Mouse (Mus musculus): Measurements from ENCODE around the gene Ablim1. TPM values are rescaled to one million over a fixed set of nuclear protein-coding genes. Genes with fewer than 3 reads are reported as not detected.

Gene Ablim1
- polyA plus RNA-seq, 1 experiment from 2014 or later, result 0.46 TPM

DNA sequence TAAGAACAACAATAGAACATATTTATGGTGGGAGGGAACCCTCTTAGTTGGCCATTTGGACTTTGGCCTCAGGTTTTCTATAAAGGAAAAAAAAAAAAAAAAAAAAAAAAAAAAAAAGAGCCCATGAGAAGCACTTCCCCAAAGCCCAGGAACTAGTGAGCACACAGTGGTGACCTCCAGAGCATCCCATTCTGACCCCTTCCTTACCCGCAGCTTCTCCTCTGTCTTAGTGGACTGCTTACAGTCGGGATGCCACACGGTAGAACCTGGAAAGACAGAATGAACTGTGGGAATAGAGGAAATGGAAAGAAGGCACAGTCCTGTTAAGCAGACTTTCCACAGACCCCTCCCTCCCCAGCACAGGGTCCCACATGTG is 235.1 kb downstream of the Ablim1 start:
- Histone ChIP-seq H3K4me3 (ENCODE audit: inconsistent target) (no peak overlapping the region), H3K79me2 (ENCODE audit: inconsistent target) (no peaks in the 10 kb centered on the region), H3K27ac (no peak overlapping the region), H3K36me3 (ENCODE audit: inconsistent target) (no peaks in the 10 kb centered on the region)
- WGBS (ENCODE audit: missing documents), result 38% methylated on average over 3 of the region's 3 CpGs

DNA sequence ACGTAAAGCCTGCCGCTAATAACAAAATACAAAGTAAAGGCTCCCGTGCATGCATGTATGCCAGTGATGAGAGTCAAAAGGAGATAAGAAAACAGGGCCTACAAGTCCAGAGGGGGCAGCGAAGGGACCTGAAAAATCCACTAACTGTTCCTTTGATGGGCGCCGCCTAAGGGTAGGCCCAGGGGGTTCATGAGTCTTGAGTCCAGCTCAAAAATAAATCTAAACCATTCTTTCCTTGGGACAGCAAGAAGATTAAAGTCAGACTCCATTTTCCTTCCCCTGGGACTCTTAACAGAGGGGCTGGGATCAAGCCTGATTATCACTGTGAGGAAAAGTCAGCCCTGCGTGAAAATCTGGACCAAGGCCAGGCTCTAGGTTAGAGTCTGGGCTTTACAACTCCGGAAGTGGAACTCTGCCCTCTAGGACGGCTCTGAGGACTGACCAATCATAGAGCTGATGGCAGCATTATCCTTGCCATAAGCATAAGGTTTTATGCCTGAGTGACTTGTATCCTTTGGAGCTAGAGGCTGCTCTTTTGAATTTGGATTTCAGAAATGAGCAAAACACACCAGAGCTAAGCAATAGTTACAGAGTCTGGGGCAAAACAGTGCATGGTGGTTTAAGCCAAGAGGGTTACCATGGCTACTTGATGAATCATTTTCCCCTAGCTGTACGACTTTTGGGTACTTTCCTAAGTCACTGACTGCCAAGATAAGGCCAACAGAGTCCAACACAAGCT is 235.7 kb downstream of the Ablim1 start:
- no peaks in the 10 kb centered on the region for H3K79me2 ChIP-seq (ENCODE audit: inconsistent target)
- 72% methylated on average over 10 of the region's 10 CpGs for WGBS (ENCODE audit: missing documents)
- no peaks in the 10 kb centered on the region for H3K36me3 ChIP-seq (ENCODE audit: inconsistent target)
- no peak overlapping the region for H3K4me3 ChIP-seq (ENCODE audit: inconsistent target)
- H3K27ac ChIP-seq, result no peak overlapping the region

DNA sequence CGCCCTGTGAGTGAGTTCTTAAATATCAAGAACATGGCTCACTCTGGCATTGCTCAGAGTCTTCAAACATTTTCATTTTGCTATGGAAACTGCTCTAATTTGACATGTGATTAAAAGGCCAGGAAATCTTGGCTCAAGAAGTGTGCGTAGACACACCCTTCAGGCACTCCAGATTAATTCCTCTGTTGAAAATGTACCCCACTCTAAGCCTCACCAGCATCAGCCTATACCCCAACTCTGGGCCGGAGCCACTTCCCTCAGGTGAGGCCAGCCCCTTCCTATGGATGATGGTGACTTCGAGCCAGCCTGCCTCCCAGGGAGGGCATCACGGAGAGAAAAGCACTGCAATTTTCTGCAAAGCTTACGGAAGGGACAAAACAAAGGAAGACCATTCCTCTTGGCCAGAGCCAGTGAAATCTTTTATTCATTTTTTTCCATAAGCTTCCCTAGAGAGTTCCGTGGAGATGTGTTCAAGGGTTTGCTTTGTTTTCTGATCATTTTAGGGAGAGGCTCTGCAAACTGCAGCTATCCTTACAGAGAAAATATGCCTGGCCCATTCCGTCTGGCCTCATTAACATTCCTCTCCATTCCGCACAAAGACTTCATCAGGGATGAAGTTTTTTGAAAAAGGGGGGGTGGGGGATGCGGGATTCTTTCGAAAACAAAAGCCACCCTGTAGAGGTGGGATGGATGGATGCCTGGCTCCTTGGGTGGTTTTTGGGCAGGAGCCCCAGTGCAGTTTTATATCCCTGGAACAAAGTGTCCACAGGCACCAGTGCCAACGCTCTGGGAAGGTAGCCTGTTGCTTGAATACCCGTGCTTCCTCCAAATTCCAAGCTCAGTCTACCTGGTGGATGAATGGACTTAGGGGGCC is 236.7 kb downstream of the Ablim1 start:
- no peak overlapping the region for H3K4me3 ChIP-seq (ENCODE audit: inconsistent target)
- no peaks in the 10 kb centered on the region for H3K36me3 ChIP-seq (ENCODE audit: inconsistent target)
- no peaks in the 10 kb centered on the region for H3K79me2 ChIP-seq (ENCODE audit: inconsistent target)
- WGBS (ENCODE audit: missing documents), result 94% methylated on average over 13 of the region's 13 CpGs
- H3K27ac ChIP-seq, result no peak overlapping the region

DNA sequence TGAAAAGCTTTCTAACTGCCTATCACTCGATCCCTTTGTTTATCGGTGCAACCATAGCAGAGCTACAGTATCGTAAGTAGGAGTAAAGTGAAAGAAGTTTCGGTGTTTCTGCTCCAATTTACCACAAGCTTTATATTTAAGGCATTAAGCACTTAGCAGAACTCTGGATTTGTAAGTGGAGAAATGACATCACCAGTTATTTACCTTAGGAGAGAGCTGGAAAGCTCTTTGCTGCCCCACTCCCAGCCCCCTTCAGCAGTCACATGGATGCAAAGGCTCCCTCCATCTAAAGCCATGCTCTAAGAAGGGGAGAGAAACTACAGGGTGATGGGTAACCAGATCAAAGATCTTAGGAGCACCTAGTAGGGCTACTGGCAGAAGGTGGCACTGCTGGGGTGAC is 241.3 kb downstream of the Ablim1 start:
- Histone ChIP-seq H3K4me3 (ENCODE audit: inconsistent target) (no peak overlapping the region), H3K79me2 (ENCODE audit: inconsistent target) (no peaks in the 10 kb centered on the region), H3K36me3 (ENCODE audit: inconsistent target) (no peaks in the 10 kb centered on the region), H3K27ac (no peak overlapping the region)
- 71% methylated on average over 4 of the region's 4 CpGs for WGBS (ENCODE audit: missing documents)

DNA sequence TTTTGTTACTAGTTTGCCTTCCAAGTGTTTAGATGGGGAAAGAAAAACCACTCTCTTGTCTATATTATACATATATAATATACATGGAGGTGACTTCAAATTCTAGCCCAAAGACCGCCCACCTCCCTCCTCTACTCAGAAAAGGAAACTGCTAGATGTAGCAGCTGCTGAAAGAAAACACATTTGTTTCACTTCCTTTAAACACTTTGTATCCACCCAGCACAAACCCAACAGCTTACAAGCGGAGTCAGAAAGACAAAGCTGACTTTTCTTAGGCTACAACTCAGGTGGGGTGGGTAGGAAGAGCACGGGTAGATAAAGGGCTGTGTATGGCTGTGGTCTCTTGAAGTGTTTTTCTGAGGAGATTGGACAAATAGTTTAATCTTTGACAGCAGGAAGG is 242.0 kb downstream of the Ablim1 start:
- Histone ChIP-seq H3K4me3 (ENCODE audit: inconsistent target) (no peak overlapping the region), H3K27ac (no peak overlapping the region), H3K36me3 (ENCODE audit: inconsistent target) (no peaks in the 10 kb centered on the region), H3K79me2 (ENCODE audit: inconsistent target) (no peaks in the 10 kb centered on the region)
- WGBS (ENCODE audit: missing documents), result 16% methylated on average over 3 of the region's 3 CpGs

DNA sequence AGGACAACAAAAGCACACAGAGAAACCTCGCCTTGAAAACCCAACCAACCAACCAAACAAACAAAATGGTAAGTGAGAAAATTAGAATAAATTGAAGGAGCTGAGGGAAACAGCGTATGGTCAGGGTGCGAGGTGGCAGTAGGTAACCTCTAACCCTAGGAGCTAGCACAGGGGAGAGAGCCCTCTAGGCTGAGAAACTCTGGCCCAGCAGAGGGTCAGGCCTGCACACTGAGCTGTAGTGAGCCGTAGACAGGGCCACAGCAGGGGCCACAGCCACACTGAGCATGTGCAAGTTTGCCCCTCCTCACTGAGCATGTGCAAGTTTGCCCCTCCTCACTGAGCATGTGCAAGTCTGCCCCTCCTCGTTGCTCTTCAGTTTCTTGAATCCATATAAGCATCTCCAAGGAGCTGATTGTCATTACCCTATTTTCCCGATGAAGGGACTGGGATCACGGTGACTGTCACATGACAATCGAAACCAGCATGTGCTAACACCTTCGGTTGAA is 247.6 kb downstream of the Ablim1 start:
- Histone ChIP-seq H3K36me3 (ENCODE audit: inconsistent target) (no peaks in the 10 kb centered on the region), H3K4me3 (ENCODE audit: inconsistent target) (no peak overlapping the region), H3K79me2 (ENCODE audit: inconsistent target) (no peaks in the 10 kb centered on the region), H3K27ac (no peak overlapping the region)
- WGBS (ENCODE audit: missing documents), result 91% methylated on average over 9 of the region's 9 CpGs

DNA sequence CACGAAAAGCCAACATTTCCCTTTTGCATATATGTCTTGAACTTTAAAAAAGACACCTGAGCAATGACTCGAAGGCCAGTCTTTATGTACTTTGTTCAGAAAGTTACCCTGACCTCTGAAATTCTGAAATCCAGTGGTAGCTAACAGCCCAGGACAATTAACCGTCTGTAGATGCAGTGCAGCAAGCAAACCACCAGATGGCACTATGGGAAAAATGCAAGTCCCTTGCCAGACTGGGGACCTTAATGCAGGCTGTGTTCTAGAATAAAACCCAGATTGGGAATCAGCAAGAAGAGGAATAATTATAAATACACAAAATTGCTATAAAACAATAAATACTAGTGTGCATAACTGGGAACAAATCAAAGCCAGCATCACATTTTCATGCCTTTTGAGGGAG is 248.4 kb downstream of the Ablim1 start:
- 46% methylated on average over 3 of the region's 3 CpGs for WGBS (ENCODE audit: missing documents)
- Histone ChIP-seq H3K4me3 (ENCODE audit: inconsistent target) (no peak overlapping the region), H3K36me3 (ENCODE audit: inconsistent target) (no peaks in the 10 kb centered on the region), H3K79me2 (ENCODE audit: inconsistent target) (no peaks in the 10 kb centered on the region), H3K27ac (no peak overlapping the region)

DNA sequence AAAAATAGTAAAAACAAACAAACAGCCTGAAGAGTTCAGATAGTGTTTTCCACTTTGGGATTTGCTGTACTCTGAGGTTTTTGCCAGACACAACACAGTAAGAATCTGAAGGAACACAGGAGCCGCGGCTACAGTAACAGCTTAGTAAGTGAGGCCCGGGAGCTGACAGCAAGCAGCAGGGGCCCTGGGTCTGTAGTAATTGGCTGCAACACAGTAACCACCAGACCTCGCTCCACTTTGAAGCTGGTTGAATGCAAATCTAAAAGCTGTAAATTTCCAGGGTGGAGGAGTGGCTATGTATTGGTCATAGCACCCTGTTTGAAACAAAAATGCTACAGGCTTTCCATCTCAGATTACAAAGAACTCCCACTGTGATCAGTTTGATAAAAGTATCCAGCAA is 252.0 kb downstream of the Ablim1 start:
- H3K27ac ChIP-seq, result no peak overlapping the region
- H3K36me3 ChIP-seq (ENCODE audit: inconsistent target), result no peaks in the 10 kb centered on the region
- no peaks in the 10 kb centered on the region for H3K79me2 ChIP-seq (ENCODE audit: inconsistent target)
- H3K4me3 ChIP-seq (ENCODE audit: inconsistent target), result no peak overlapping the region
- 89% methylated on average over 4 of the region's 4 CpGs for WGBS (ENCODE audit: missing documents)

DNA sequence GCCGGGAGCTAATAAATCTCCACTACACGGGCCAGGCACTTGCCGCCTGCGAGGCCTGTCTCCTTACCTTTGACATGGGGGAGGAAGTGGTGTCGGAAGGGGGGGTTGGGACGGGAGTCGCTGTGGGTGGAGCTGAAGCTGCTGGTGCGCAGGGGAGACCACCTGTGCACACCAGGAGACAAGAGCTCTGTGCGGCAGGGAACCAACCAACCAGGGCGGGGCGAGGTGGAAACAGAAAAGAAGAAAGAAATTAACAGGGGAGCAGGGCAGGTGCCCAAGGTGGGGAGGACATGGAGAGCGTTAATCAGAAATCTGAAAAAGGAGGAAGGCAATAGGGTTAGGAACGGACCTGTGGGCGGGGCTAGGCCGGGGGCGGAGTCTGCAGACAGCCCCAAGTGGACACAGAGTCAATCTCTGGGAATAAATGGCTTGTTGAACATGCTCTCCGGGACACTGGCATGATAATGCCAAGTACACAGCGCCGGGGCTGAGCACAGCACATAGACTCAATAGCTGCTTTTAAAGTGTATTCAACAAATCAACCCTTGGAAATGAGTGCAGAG is 255.6 kb downstream of the Ablim1 start:
- no peaks in the 10 kb centered on the region for H3K36me3 ChIP-seq (ENCODE audit: inconsistent target)
- no peaks in the 10 kb centered on the region for H3K79me2 ChIP-seq (ENCODE audit: inconsistent target)
- WGBS (ENCODE audit: missing documents), result 76% methylated on average over 19 of the region's 19 CpGs

DNA sequence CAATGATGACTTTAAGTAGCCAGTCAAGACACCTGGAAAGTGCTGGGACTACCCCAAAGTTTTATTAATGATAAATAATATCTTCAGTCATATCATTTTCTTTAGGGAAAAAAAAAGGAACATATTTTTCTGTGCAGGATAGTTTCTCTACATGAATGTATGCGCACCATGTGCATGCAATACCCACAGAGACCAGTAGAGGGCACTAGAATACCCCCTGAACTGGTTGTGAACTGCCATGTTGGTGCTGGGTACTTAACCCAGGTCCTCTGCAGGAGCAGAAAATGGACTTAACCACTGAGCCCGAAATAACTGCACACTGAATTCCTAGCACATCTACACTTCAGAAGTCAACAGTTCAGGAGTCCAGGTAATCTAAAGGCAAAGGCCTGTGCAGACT is 257.2 kb downstream of the Ablim1 start:
- no peaks in the 10 kb centered on the region for H3K36me3 ChIP-seq (ENCODE audit: inconsistent target)
- no peak overlapping the region for H3K27ac ChIP-seq
- H3K4me3 ChIP-seq (ENCODE audit: inconsistent target), result no peak overlapping the region
- WGBS (ENCODE audit: missing documents), result 90% methylated on average over 2 of the region's 2 CpGs
- no peaks in the 10 kb centered on the region for H3K79me2 ChIP-seq (ENCODE audit: inconsistent target)

More for the DNA sequence above, 255.6 kb downstream of the Ablim1 start:
- no peak overlapping the region for H3K27ac ChIP-seq
- H3K4me3 ChIP-seq (ENCODE audit: inconsistent target), result no peak overlapping the region

DNA sequence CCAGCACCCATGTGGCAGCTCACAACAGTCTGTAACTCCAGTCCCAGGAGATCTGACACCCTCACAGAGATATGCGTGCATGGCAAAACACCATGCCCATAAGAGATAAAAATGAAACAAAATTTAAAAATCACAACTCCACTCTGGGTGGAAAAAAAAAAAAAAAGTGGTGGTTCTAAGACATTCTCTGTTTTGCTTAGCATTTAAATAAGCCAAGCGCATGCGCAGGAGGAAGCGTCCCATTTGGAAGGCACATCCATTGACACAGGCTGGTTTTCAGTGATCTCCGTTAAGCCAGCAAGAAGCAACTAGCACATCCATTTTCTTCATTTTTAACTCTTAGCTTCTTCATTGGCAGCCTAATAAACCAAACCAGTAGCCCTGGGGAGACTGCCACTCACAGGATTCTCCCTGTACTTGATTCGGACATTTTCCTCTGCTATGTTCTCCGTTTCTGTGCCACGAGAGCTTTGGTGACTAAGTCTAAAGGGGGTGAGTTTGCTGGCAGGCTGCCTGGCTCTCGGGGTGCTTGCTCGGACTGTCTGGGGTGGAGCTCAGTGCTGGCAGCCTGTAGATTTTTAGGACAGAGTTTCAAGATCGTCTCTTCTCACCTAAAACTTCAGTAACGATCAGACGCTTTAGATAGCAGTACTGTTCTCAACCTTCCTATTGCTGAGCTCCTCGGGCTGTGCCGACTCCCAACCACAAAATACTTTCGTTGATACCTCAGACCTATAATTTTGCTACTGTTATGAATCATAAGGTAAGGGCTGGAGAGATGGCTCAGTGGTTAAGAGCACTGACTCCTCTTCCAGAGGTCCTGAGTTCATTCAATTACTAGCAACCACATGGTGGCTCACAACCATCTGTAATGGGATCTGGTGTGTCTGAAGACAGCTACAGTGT is 259.3 kb downstream of the Ablim1 start:
- Histone ChIP-seq H3K36me3 (ENCODE audit: inconsistent target) (no peaks in the 10 kb centered on the region), H3K4me3 (ENCODE audit: inconsistent target) (no peak overlapping the region), H3K79me2 (ENCODE audit: inconsistent target) (no peaks in the 10 kb centered on the region), H3K27ac (no peak overlapping the region)
- WGBS (ENCODE audit: missing documents), result 91% methylated on average over 16 of the region's 16 CpGs

DNA sequence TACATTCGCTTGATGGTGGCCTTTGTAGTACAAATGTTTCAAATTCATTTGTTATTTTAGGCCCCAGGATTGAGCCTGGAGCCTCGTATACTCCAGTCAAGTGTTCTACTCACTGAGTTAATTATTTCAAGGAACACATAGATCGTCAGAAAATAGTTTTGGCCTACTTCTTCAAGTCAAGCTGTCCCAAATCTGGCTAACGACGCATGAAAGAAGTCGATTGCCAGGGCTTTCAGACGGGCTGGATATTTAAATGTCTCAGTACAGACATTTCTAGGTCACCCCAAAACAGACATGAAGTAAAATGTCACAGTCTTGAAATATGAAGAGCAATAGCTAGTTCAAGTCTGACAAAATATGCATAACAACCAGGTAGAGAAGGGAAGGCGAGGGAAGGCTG is 261.8 kb downstream of the Ablim1 start:
- no peaks in the 10 kb centered on the region for H3K36me3 ChIP-seq (ENCODE audit: inconsistent target)

DNA sequence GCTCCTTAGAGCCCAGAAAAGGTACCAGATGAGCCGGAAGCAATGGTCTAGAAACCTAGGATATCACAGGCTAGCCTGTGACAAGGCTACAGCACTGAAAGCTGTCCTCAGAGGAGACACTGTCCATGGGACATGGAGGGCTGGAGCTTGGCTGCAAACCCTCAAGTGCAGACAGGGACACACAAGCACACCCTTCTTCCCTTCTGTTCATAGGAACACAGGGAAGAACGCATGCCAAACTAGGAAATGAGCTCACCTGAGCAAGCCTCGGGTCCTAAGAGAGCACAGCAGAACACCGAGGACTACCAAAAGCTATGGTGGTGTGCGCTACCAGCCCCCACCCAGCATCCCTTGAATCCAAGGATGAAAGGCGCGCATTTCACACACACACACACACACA is 262.7 kb downstream of the Ablim1 start:
- no peaks in the 10 kb centered on the region for H3K36me3 ChIP-seq (ENCODE audit: inconsistent target)
- no peak overlapping the region for H3K4me3 ChIP-seq (ENCODE audit: inconsistent target)
- no peaks in the 10 kb centered on the region for H3K79me2 ChIP-seq (ENCODE audit: inconsistent target)
- 91% methylated on average over 7 of the region's 7 CpGs for WGBS (ENCODE audit: missing documents)
- H3K27ac ChIP-seq, result no peak overlapping the region

More for the DNA sequence above, 261.8 kb downstream of the Ablim1 start:
- Histone ChIP-seq H3K79me2 (ENCODE audit: inconsistent target) (no peaks in the 10 kb centered on the region), H3K27ac (no peak overlapping the region), H3K4me3 (ENCODE audit: inconsistent target) (no peak overlapping the region)
- WGBS (ENCODE audit: missing documents), result 93% methylated on average over 8 of the region's 8 CpGs

DNA sequence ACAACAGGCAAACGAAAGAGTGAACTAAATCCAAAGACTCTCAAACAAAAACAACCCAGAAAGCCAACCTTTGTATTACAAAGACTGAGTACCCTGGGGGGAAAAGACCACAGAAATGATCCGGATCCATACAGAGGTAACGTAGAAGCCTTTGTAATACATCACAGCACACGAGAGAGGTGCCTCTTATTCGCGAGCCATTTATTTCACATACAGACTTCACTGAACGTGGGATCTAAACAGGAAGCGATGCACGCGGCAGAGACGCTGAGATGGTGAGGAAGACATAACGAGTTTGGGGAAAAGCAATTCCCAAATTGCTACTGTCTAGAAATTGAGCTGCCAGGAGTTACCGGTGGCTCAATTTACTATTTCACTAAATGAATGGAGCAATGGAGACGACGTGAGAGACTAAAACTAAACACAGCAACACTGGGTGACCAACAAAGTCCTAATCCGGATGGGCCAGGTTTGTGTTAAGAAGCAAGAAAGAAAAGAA is 265.1 kb downstream of the Ablim1 start:
- no peak overlapping the region for H3K27ac ChIP-seq
- no peaks in the 10 kb centered on the region for H3K36me3 ChIP-seq (ENCODE audit: inconsistent target)
- 92% methylated on average over 16 of the region's 16 CpGs for WGBS (ENCODE audit: missing documents)
- H3K79me2 ChIP-seq (ENCODE audit: inconsistent target), result no peaks in the 10 kb centered on the region
- no peak overlapping the region for H3K4me3 ChIP-seq (ENCODE audit: inconsistent target)

Measured in macrophage (primary cell).